Mouse (Mus musculus) ES-E14 (cell line): ENCODE results near the gene Oard1.

Experiments
- CHD2 ChIP-seq: IDR thresholded peaks from 2 replicates; pipeline ENCODE4 v1.6.1; 2014; ENCODE audit warnings: mild to moderate bottlenecking, low read depth, low read length, inconsistent platforms
- HCFC1 ChIP-seq: IDR thresholded peaks from 2 replicates; pipeline ENCODE4 v1.6.1; 2012; ENCODE audit warnings: low read length, inconsistent platforms, borderline replicate concordance; ENCODE audit not compliant: insufficient read depth
- ZC3H11A ChIP-seq: IDR thresholded peaks from 2 replicates; pipeline ENCODE4 v1.6.1; 2012; ENCODE audit warnings: low read depth, mild to moderate bottlenecking, inconsistent platforms, low read length, borderline replicate concordance
- ZNF384 ChIP-seq: IDR thresholded peaks from 2 replicates; pipeline ENCODE4 v1.6.1; 2012; ENCODE audit warnings: low read depth, low read length, inconsistent platforms

DNA sequence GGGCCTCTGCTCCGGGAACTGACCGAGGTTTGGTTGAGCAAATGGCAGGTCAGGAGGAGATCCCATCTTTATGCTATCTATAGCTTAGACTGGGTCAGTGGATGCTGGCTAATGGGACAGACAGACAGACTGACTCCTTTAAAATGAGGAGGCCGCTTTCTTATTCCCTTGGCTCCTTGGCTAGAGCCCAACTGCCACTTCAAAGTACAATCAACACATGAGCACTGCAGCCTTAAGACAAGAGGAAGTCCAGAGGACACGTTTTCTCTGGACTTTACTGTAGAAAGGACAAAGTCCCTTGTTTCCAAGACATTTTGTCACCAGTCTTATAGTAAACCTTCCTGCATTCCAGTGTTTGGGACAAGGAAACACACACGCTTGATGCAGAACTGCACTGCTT, 18.4 kb upstream of the Oard1 start:
- TF ChIP-seq ZC3H11A (no peak), HCFC1 (no peak), ZNF384 (no peak), CHD2 (no peak)
